Mouse (Mus musculus) CH12F3 (cell line): ENCODE measurements around the gene Vps8.

Experiments used
- in situ Hi-C: fragments of 300-500 bp; cut with MboI; formaldehyde crosslinking; loops from 2 replicates; pipeline ENCODE4 v1.14.3; 2020; ENCODE audit warnings: low sequenced_read_pairs

Vps8 gene

GRCm38 (mm10) chr16:21465868-21466267 is 43.0 kb downstream of the Vps8 start:
- in situ Hi-C loops = no loop called here

- in situ Hi-C loops = no loop called here
These were observed 47.5 kb downstream of the Vps8 start for GRCm38 (mm10) chr16:21470416-21470815.

GRCm38 (mm10) chr16:21477074-21477473 is 54.2 kb downstream of the Vps8 start:
- in situ Hi-C loops = no loop called here

GRCm38 (mm10) chr16:21478376-21478775 is 55.5 kb downstream of the Vps8 start:
- in situ Hi-C loops = no loop called here

- in situ Hi-C loops = loop anchor here (10.0 kb wide), 1 partner anchor 251 kb away; no protein-coding TSS in a partner anchor
These were observed 60.9 kb downstream of the Vps8 start for GRCm38 (mm10) chr16:21483803-21484202.

GRCm38 (mm10) chr16:21485716-21486115 is 62.8 kb downstream of the Vps8 start:
- in situ Hi-C loops = loop anchor here (10.0 kb wide), 1 partner anchor 249 kb away; no protein-coding TSS in a partner anchor

GRCm38 (mm10) chr16:21488413-21488812 is 65.5 kb downstream of the Vps8 start:
- in situ Hi-C loops = loop anchor here (10.0 kb wide), 1 partner anchor 246 kb away; no protein-coding TSS in a partner anchor

GRCm38 (mm10) chr16:21492346-21492745 is 69.4 kb downstream of the Vps8 start:
- in situ Hi-C loops = no loop called here

GRCm38 (mm10) chr16:21492894-21493293 is 70.0 kb downstream of the Vps8 start:
- in situ Hi-C loops = no loop called here

- in situ Hi-C loops = no loop called here
These were observed 71.8 kb downstream of the Vps8 start for GRCm38 (mm10) chr16:21494681-21495080.

- in situ Hi-C loops = no loop called here
These were observed 73.9 kb downstream of the Vps8 start for GRCm38 (mm10) chr16:21496799-21497198.

- in situ Hi-C loops = no loop called here
These were observed 74.7 kb downstream of the Vps8 start for GRCm38 (mm10) chr16:21497627-21498026.

GRCm38 (mm10) chr16:21498984-21499383 is 76.1 kb downstream of the Vps8 start:
- in situ Hi-C loops = no loop called here

- in situ Hi-C loops = no loop called here
These were observed 76.7 kb downstream of the Vps8 start for GRCm38 (mm10) chr16:21499656-21500055.

GRCm38 (mm10) chr16:21518833-21519232 is 95.9 kb downstream of the Vps8 start:
- in situ Hi-C loops = no loop called here

GRCm38 (mm10) chr16:21519785-21520184 is 96.9 kb downstream of the Vps8 start:
- in situ Hi-C loops = no loop called here

- in situ Hi-C loops = no loop called here
These were observed 100.8 kb downstream of the Vps8 start for GRCm38 (mm10) chr16:21523738-21524137.

- in situ Hi-C loops = no loop called here
These were observed 102.5 kb downstream of the Vps8 start for GRCm38 (mm10) chr16:21525376-21525775.

GRCm38 (mm10) chr16:21527271-21528007 is 104.5 kb downstream of the Vps8 start:
- in situ Hi-C loops = no loop called here

- in situ Hi-C loops = no loop called here
These were observed 110.6 kb downstream of the Vps8 start for GRCm38 (mm10) chr16:21533503-21533902.

GRCm38 (mm10) chr16:21536240-21537005 is 113.5 kb downstream of the Vps8 start:
- in situ Hi-C loops = no loop called here

- in situ Hi-C loops = no loop called here
These were observed 114.4 kb downstream of the Vps8 start for GRCm38 (mm10) chr16:21537312-21537711.
